Mouse (Mus musculus): ENCODE measurements around the gene Arl2bp.

DNA sequence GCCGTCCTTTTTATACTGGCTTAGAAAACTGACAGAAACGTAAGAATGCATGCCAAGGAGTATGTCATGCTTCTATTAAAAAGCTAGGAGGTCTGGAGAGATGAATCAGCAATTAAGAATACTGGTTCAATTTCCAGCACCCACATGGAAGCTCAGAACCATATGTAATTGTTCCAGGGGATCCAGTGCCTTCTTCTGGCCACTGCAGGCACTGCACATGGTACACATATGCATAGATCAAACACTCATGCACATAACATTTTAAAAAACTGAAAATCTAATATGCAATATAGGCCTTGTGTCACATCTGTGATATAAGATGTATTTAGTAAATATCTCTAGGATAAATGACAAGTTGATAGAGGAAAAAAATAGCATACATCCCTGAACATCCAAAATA, 8.4 kb upstream of the Arl2bp start:
- TF ChIP-seq CTCF (IDR thresholded peaks at IDR 0.05; ENCODE audit: low read depth) = peak; percentile 39; the same call in 1 of the 2 replicates
- no peak for TF ChIP-seq EP300 (IDR thresholded peaks at IDR 0.05; ENCODE audit: low read depth)
